Mouse (Mus musculus) frontal cortex, adult 2 months (tissue): Measurements from ENCODE around the gene Asic1. TPM values are rescaled to one million over a fixed set of nuclear protein-coding genes. Genes with fewer than 3 reads are reported as not detected.

Source experiments
- DNase-seq, 2 experiments: peaks; one replicate each; pipeline ENCODE4 v3.0.0; 2022; ENCODE audit warnings: low spot score in 1 of 2; ENCODE audit errors: extremely low spot score in 1 of 2
- polyA plus RNA-seq: library from polyadenylated mRNA; depleted of rRNA; stranded (reverse); fragments of >200 nt; gene quantifications from 2 replicates; pipeline ENCODE4 v1.2.3, GENCODE M21; 2012; rRNA removed

The Asic1 gene
- polyA plus RNA-seq, 1 experiment = 80.7 TPM

GRCm38 (mm10) chr15:99736675-99737074, 66.5 kb downstream of the Asic1 start:
- peak in 1 of 2 experiments; percentile 64 for DNase-seq

DNA sequence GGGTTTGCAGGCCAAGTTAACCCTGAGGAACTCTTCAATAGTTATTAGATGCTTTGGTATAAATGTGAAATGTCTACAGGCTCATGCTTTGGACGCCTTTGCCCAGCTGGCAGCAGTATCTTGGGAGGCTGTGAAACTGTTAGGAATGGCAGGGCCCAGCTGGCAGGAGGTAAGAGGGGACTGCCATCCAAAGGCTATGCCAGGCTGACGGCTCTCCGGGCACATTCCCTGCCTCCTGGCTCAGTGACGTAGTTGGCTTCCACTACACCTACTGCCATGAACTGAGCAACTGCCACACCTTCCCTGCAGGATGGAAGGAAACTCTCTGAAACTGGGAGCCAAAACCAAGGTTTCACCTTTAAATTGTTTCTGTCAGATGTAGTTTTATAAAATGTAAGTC, 70.1 kb downstream of the Asic1 start:
- DNase-seq = no peak

Other genes with a start within 250 kb of the Asic1 start
- 14.4 and 14.6 TPM in 2 replicates for gene Nckap5l, start 212.6 kb upstream of the Asic1 start, polyA plus RNA-seq
- gene Bcdin3d, start 195.6 kb upstream of the Asic1 start, polyA plus RNA-seq = 5.7 and 6.8 TPM in 2 replicates
- 161 and 168 TPM in 2 replicates for gene Faim2, start 142.2 kb upstream of the Asic1 start, polyA plus RNA-seq
- gene Aqp2, start 91.3 kb upstream of the Asic1 start, polyA plus RNA-seq = 0.08 and 0.20 TPM in 2 replicates
- gene Aqp5, start 79.6 kb upstream of the Asic1 start, polyA plus RNA-seq = 1.2 and 1.5 TPM in 2 replicates
- gene Aqp6, start 69.0 kb upstream of the Asic1 start, polyA plus RNA-seq = 0.56 and 0.84 TPM in 2 replicates
- gene Racgap1, start 18.7 kb upstream of the Asic1 start, polyA plus RNA-seq = 11.8 and 13.8 TPM in 2 replicates
- gene Smarcd1, start 31.8 kb downstream of the Asic1 start, polyA plus RNA-seq = 189 and 197 TPM in 2 replicates
- gene Gm17349, start 35.1 kb downstream of the Asic1 start, polyA plus RNA-seq = 1.00 TPM in 1 of 2 replicates, not detected in the other
- 52.2 and 56.5 TPM in 2 replicates for gene Gpd1, start 47.1 kb downstream of the Asic1 start, polyA plus RNA-seq
- gene Cox14, start 55.2 kb downstream of the Asic1 start, polyA plus RNA-seq = 218 and 238 TPM in 2 replicates
- 45.7 and 48.0 TPM in 2 replicates for gene Cers5, start 102.5 kb downstream of the Asic1 start, polyA plus RNA-seq
- gene Lima1, start 205.1 kb downstream of the Asic1 start, polyA plus RNA-seq = 16.4 and 17.6 TPM in 2 replicates